Mouse (Mus musculus) bone marrow macrophage, adult 2 months (primary cell): ENCODE measurements around the gene Cdc42ep4.

Experiments
- CTCF ChIP-seq: IDR thresholded peaks from 2 replicates; pipeline ENCODE4 v1.5.1; 2012; ENCODE audit warnings: low read depth, mild to moderate bottlenecking, low read length, moderate library complexity
- POLR2A ChIP-seq: IDR thresholded peaks from 2 replicates; pipeline ENCODE4 v1.6.1; 2012; ENCODE audit warnings: mild to moderate bottlenecking, low read depth, low read length, borderline replicate concordance

DNA sequence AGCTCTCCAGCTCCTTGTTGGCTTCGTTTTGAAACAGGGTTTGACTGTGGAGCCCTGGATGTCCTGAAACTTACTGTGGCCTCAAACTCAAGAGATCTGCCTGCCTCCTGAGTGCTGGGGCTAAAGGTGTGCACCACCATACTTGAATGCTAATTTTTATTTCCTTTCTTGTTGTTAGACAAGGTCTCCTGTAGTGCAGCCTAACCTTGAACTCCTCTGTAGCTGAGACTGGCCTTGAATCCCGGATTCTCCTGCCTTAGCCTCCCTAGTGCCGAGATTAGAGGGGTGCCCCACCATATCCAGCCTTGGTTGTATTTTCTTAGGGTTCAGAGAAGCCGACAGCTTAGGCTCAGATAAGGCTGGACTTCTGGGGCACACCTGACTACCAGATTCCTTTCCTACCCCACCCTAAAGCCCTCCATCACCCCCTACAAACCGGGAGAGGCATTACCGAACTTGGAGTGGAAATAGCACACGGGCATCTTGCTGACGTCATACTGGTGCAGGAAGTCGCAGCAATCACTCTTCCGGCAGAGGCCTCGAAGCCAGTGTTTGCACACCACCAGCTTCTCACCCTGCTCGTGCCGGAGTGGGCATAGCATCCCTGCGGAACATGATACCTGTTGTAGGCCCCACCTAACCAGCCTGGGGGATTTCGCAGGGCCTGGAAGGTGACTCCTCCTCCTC lies 45.6 kb downstream of the Cdc42ep4 start:
- no peak for TF ChIP-seq CTCF
- no peak for TF ChIP-seq POLR2A
